Mouse (Mus musculus) C2C12 (cell line): ENCODE data around the gene Slc16a3. TPM values are rescaled to one million over a fixed set of nuclear protein-coding genes. Genes with fewer than 3 reads are reported as not detected.
A peak's percentile ranks its signal among the peaks of the same experiment; 100 is the strongest.

Experiments used
- H3K27me3 ChIP-seq: one replicate; pipeline ENCODE4 v1.6.1; 2011; ENCODE audit not compliant: control insufficient read depth, insufficient read depth, insufficient read length
- H3K36me3 ChIP-seq: one replicate; pipeline ENCODE4 v1.6.1; 2011; ENCODE audit not compliant: control insufficient read depth, insufficient read depth
- H3K4me3 ChIP-seq: one replicate; pipeline ENCODE4 v1.5.1; 2011; ENCODE audit warnings: mild to moderate bottlenecking, control low read depth; ENCODE audit not compliant: poor library complexity, insufficient read depth, severe bottlenecking
- H3K79me2 ChIP-seq: one replicate; pipeline ENCODE4 v1.6.1; 2011; ENCODE audit not compliant: control insufficient read depth, insufficient read depth
- H3K79me3 ChIP-seq: one replicate; pipeline ENCODE4 v1.6.1; 2011; ENCODE audit warnings: low read depth, control low read depth
- H3ac ChIP-seq: one replicate; pipeline ENCODE3; 2011; ENCODE audit warnings: low read depth; ENCODE audit not compliant: control insufficient read depth, insufficient read length
- CEBPB ChIP-seq: IDR thresholded peaks from one replicate; pipeline ENCODE4 v1.6.1; 2011; ENCODE audit warnings: low read depth, mild to moderate bottlenecking, control low read depth, moderate library complexity
- CTCF ChIP-seq: IDR thresholded peaks from one replicate; pipeline ENCODE4 v1.5.1; 2011; ENCODE audit not compliant: control insufficient read depth, insufficient read depth, insufficient read length
- FOSL1 ChIP-seq: IDR thresholded peaks from one replicate; pipeline ENCODE4 v1.8.0; 2011; ENCODE audit warnings: mild to moderate bottlenecking, low read length; ENCODE audit not compliant: poor library complexity, insufficient read depth, severe bottlenecking
- MAX ChIP-seq: IDR thresholded peaks from one replicate; pipeline ENCODE4 v1.6.1; 2011; ENCODE audit warnings: mild to moderate bottlenecking, control low read depth
- MYOD1 ChIP-seq: IDR thresholded peaks from one replicate; pipeline ENCODE4 v1.6.1; 2011; ENCODE audit warnings: low read depth; ENCODE audit not compliant: control insufficient read depth, insufficient read length
- MYOG ChIP-seq: IDR thresholded peaks from one replicate; pipeline ENCODE4 v1.6.1; 2011; ENCODE audit not compliant: control insufficient read depth, insufficient read length; ENCODE audit errors: extremely low read depth
- USF1 ChIP-seq: IDR thresholded peaks from one replicate; pipeline ENCODE4 v1.6.1; 2011; ENCODE audit warnings: low read depth, mild to moderate bottlenecking, control low read depth, moderate library complexity
- polyA plus RNA-seq: library from polyadenylated mRNA; unstranded; fragments of >200 nt; fragmentation: generic; extraction: Trizol; gene quantifications from one replicate; pipeline ENCODE4 v1.2.1, GENCODE M21; 2012; ENCODE audit warnings: missing spikeins

The Slc16a3 gene
- polyA plus RNA-seq, 1 experiment = 0.89 TPM

DNA sequence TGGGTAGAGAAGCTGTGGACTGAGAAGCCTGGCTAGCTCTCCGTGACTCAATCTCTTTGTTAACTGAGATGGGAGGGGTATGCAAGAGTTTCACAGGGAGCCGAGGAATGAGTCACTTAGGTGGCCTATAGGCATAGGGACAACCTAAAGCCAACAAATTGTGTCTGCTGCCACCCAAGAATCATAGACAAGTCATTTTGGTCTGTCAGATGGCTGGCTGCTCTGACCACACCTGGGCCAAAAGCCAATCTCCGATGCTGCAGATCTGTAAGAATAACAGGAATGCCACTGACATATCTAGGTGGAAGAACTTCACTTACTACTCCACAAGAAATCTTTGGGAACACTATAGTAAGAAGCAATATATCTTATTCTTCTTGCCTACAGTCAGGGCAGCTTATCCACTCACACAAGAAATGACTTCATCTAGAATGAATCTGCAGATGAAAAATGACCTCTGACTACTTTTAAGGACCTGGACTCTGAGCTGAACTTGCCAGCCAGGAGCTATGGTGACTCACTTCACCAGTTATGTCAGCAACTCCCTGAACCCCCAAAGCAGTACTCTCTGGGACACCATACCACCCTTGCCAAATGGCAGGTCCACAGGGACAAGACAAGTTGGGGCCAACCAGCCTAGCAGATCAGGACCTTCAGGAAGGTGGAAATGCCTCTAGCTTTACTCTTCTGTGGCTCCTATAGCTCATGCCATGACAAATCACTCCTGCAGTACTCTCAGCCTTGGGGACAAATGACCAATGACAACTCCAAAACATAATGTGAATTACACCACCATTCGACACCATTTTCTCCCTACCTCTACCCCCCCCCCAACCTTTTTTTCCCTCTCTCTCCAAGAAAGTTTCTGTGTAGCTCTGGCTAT is 36.4 kb downstream of the Slc16a3 start:
- Histone ChIP-seq H3K36me3 (peaks cover 69% of the 10 kb centered on the region), H3K79me2 (peaks cover 97% of the 10 kb centered on the region), H3ac (no peak overlapping the region), H3K4me3 (no peak overlapping the region), H3K79me3 (peaks cover 86% of the 10 kb centered on the region), H3K27me3 (no peaks in the 10 kb centered on the region)
- TF ChIP-seq MYOD1 (no peak), CEBPB (peak; percentile 5), CTCF (no peak), FOSL1 (peak; percentile 47), USF1 (no peak), MYOG (no peak)

GRCm38 (mm10) chr11:120987608-120988007 is 39.3 kb downstream of the Slc16a3 start:
- peaks cover 40% of the 10 kb centered on the region for H3K36me3 ChIP-seq
- no peak for TF ChIP-seq FOSL1
- TF ChIP-seq CTCF = no peak
- no peak for TF ChIP-seq MYOD1
- no peak for TF ChIP-seq USF1
- TF ChIP-seq MYOG = no peak
- no peak for TF ChIP-seq CEBPB
- H3ac ChIP-seq = no peak overlapping the region

DNA sequence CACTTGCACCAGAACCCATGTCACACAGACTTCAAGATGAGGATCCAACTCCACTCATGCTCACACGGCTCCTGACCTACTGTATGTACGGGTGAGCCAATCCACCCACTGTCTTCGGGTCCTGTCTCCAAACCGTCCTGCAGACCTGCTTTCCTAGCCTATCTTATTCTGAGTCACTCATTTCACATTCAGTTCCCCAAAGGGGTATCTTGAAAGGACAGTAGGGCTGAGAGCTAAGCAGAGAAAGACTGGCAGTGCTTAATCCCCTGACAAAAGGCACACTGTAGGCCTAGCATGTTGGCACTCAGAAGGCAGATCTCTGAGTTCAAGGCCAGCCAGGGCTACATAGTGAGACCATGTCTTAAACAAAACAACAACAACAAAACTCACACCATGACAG is 40.1 kb downstream of the Slc16a3 start:
- H3K79me3 ChIP-seq = peaks cover 62% of the 10 kb centered on the region
- H3K4me3 ChIP-seq = no peak overlapping the region
- TF ChIP-seq FOSL1 = no peak
- TF ChIP-seq CTCF = no peak
- H3K36me3 ChIP-seq = peaks cover 32% of the 10 kb centered on the region
- H3ac ChIP-seq = no peak overlapping the region
- peaks cover 77% of the 10 kb centered on the region for H3K79me2 ChIP-seq
- no peaks in the 10 kb centered on the region for H3K27me3 ChIP-seq

More at GRCm38 (mm10) chr11:120987608-120988007, 39.3 kb downstream of the Slc16a3 start:
- Histone ChIP-seq H3K79me3 (peaks cover 70% of the 10 kb centered on the region), H3K27me3 (no peaks in the 10 kb centered on the region), H3K79me2 (peaks cover 85% of the 10 kb centered on the region), H3K4me3 (no peak overlapping the region)

- H3K36me3 ChIP-seq = peaks cover 25% of the 10 kb centered on the region
- peak overlapping the region; percentile 78 for H3K4me3 ChIP-seq
- H3ac ChIP-seq = no peak overlapping the region
- peaks cover 67% of the 10 kb centered on the region for H3K79me2 ChIP-seq
- no peaks in the 10 kb centered on the region for H3K27me3 ChIP-seq
- peaks cover 54% of the 10 kb centered on the region for H3K79me3 ChIP-seq
- no peak for TF ChIP-seq CEBPB
- TF ChIP-seq FOSL1 = no peak
- TF ChIP-seq MYOD1 = no peak
- no peak for TF ChIP-seq CTCF
- TF ChIP-seq USF1 = no peak
- TF ChIP-seq MAX = no peak
- TF ChIP-seq MYOG = no peak
Observed at GRCm38 (mm10) chr11:120989523-120989922, 41.2 kb downstream of the Slc16a3 start.

GRCm38 (mm10) chr11:120990126-120990781 is 42.0 kb downstream of the Slc16a3 start:
- TF ChIP-seq MYOG = no peak
- no peak for TF ChIP-seq MAX
- TF ChIP-seq MYOD1 = no peak
- no peaks in the 10 kb centered on the region for H3K27me3 ChIP-seq

GRCm38 (mm10) chr11:120990951-120991526 is 42.8 kb downstream of the Slc16a3 start, which contains the start of gene Csnk1d:
TSS of gene Csnk1d (minus strand) at chr11:120991330.
- Histone ChIP-seq H3K79me2 (peaks cover 53% of the 10 kb centered on the region), H3K79me3 (peaks cover 45% of the 10 kb centered on the region), H3K36me3 (peaks cover 19% of the 10 kb centered on the region), H3K4me3 (peak within 1 kb of the TSS; percentile 78), H3K27me3 (no peaks in the 10 kb centered on the region), H3ac (peak within 1 kb of the TSS; percentile 100)
- TF ChIP-seq MAX (peak; percentile 49), CEBPB (peak; percentile 46), FOSL1 (no peak)

More at GRCm38 (mm10) chr11:120990126-120990781, 42.0 kb downstream of the Slc16a3 start:
- peak overlapping the region; percentile 78 for H3K4me3 ChIP-seq
- peaks cover 25% of the 10 kb centered on the region for H3K36me3 ChIP-seq
- H3K79me3 ChIP-seq = peaks cover 52% of the 10 kb centered on the region
- H3K79me2 ChIP-seq = peaks cover 61% of the 10 kb centered on the region
- peak overlapping the region; percentile 100 for H3ac ChIP-seq
